Comparison of ENCODE assay signal across 11 mouse cellular contexts in the genomic region with DNA sequence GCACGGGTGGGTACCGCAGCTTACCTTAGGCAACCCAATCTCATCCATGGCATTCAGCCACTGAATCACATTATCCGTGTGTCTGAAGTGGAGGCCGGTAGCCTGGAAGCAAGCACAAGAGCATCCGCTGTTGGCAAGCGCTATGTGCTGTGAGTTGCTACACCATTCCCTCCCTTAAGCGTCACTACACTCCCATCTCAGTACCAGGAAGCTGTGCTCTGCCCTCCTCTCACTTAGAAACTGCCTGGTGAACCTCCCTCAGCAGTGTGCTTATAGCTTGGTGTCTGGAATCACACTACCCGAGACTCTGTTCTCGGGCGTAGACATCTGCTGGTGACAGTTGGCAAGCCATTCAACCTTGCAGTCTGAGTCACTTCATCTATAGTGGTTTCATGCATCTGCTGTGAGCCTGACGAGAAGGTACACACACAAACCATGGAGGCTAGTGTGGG. TPM values are rescaled to one million over a fixed set of nuclear protein-coding genes. Genes with fewer than 3 reads are reported as not detected.
DNase-seq lines count a peak whose midpoint lies in the region; ATAC-seq and TF ChIP-seq lines count a peak whose summit lies in the region.
"Had no signal": no experiment of that assay in that cellular context is flagged by ENCODE, and none has a peak within 500 bp of the region (broad histone marks: within the 10 kb centered on the region; RNA-seq: fewer than 3 reads in every experiment).

No protein-coding gene starts in this region.

- no peak overlapping the region for H3K4me2 ChIP-seq in lung, postnatal 0 days (replicated peaks; ENCODE audit: low read depth, low read length)

- TF ChIP-seq EP300 in lung, postnatal 0 days (IDR thresholded peaks at IDR 0.05): no peak

- H3K4me3 ChIP-seq in lung, postnatal 0 days (ENCODE audit: low read depth, low read length): no peak overlapping the region
- no peak overlapping the region for H3K4me3 ChIP-seq in lung, adult 2 months (replicated peaks; ENCODE audit: extremely low read depth, low read depth, low read length)

- WGBS in lung, postnatal 0 days: 77% methylated on average over 11 of the region's 11 CpGs
- 59% methylated on average over 11 of the region's 11 CpGs for WGBS in lung, adult 2 months

- H3K9me3 ChIP-seq in lung, postnatal 0 days (ENCODE audit: low read length): no peaks in the 10 kb centered on the region

- no peak overlapping the region for H3K9ac ChIP-seq in lung, postnatal 0 days (replicated peaks; ENCODE audit: low read depth)

- no peak for DNase-seq in lung, postnatal 0 days (ENCODE audit: low spot score)
- no peak for DNase-seq in lung, adult 2 months
- peak; percentile 83 to 84 for DNase-seq in cerebellum, postnatal 10 days
- peak; percentile 41 for DNase-seq in layer of hippocampus, adult 9-10 months (ENCODE audit: low spot score)
- peak; percentile 77 to 85 for DNase-seq in right cerebral cortex, postnatal 36 days (ENCODE audit: low spot score in 2 of 2)
- DNase-seq in kidney, postnatal 10 days: no peak
- DNase-seq in adrenal gland, postnatal 14 days: no peak
- DNase-seq in ovary, postnatal 14 days (ENCODE audit: low spot score): no peak
- DNase-seq: heart, adult 11 months; lung, postnatal 14 days; thymus, postnatal 36 days had no signal

- TF ChIP-seq CTCF in lung, postnatal 0 days (IDR thresholded peaks at IDR 0.05): 0 out of 2 replicates have a peak, but pooled peaks have one; percentile 3
- TF ChIP-seq CTCF in lung, adult 2 months (IDR thresholded peaks at IDR 0.05; ENCODE audit: insufficient read depth, low read length): no peak

- peak overlapping the region; percentile 38; the same call in 1 of the 2 replicates for H3K27ac ChIP-seq in lung, postnatal 0 days (ENCODE audit: low read length)

- H3K4me1 ChIP-seq in lung, postnatal 0 days (ENCODE audit: insufficient read depth, low read depth, low read length): peaks cover 11% of the 10 kb centered on the region; the same call in 1 of the 2 replicates
- peaks cover 39% of the 10 kb centered on the region for H3K4me1 ChIP-seq in lung, adult 2 months (ENCODE audit: control insufficient read depth, insufficient read depth, low read length)

- H3K36me3 ChIP-seq in lung, postnatal 0 days (ENCODE audit: insufficient read depth, low read length): peaks cover 12% of the 10 kb centered on the region; the same call in 1 of the 2 replicates

- no peak for TF ChIP-seq POLR2A in lung, adult 2 months (IDR thresholded peaks at IDR 0.05; ENCODE audit: borderline replicate concordance, extremely low read depth, low read depth, low read length)

- no peaks in the 10 kb centered on the region for H3K27me3 ChIP-seq in lung, postnatal 0 days (replicated peaks; ENCODE audit: insufficient read depth, low read length)

- no peak for ATAC-seq in lung, postnatal 0 days

RNA-seq across cellular contexts. Expression of a gene that starts 58.9 kb away (rescaled TPM):
- polyA plus RNA-seq in lung, postnatal 0 days (2015; fragmentation: Nextera tagmentation; extraction: Ambion mirVana): 153 and 183 TPM in 2 replicates
- polyA plus RNA-seq in lung, adult 2 months (2012; rRNA removed): 118 and 135 TPM in 2 replicates
- 70.0 and 95.3 TPM in 2 replicates for total RNA-seq in adrenal gland, postnatal 14 days (2021)

Comparison
In these comparisons a context has a peak if more than half of its experiments do, and no peak if none do; other contexts are left out.
1. DNase-seq: peak in cerebellum, postnatal 10 days (2 of 2), layer of hippocampus, adult 9-10 months (single experiment) and right cerebral cortex, postnatal 36 days (2 of 2); none in lung, postnatal 0 days (single experiment), lung, adult 2 months (single experiment), kidney, postnatal 10 days (single experiment), adrenal gland, postnatal 14 days (single experiment) and ovary, postnatal 14 days (single experiment).